Mouse (Mus musculus) spleen, adult 2 months (tissue): ENCODE data around the gene Nav2. TPM values are rescaled to one million over a fixed set of nuclear protein-coding genes. Genes with fewer than 3 reads are reported as not detected.

Source experiments
- DNase-seq, 2 experiments: peaks; one replicate each; pipeline versions ENCODE4 v3.0.0 to v3.0.0-alpha.2; 2012 to 2021; ENCODE audit warnings: low spot score in 2 of 2, low read depth in 1 of 2
- H3K27ac ChIP-seq: fragments of 200-500 bp; 2 replicates; pipeline ENCODE4 v1.5.1; 2012; ENCODE audit warnings: low read length, inconsistent platforms; ENCODE audit not compliant: insufficient read depth
- H3K27me3 ChIP-seq: fragments of 200-500 bp; 2 replicates; pipeline ENCODE4 v1.6.1; 2012; ENCODE audit warnings: mild to moderate bottlenecking, moderate library complexity, low read length, inconsistent platforms; ENCODE audit not compliant: control insufficient read depth, insufficient read depth
- H3K36me3 ChIP-seq: fragments of 200-500 bp; 2 replicates; pipeline ENCODE4 v1.6.1; 2012; ENCODE audit warnings: mild to moderate bottlenecking, low read length, inconsistent platforms; ENCODE audit not compliant: control insufficient read depth, insufficient read depth
- H3K4me1 ChIP-seq: fragments of 200-500 bp; 2 replicates; pipeline ENCODE4 v1.6.1; 2011; ENCODE audit warnings: inconsistent platforms; ENCODE audit not compliant: control insufficient read depth, insufficient read depth, insufficient read length
- H3K4me3 ChIP-seq: fragments of 200-500 bp; 2 replicates; pipeline ENCODE4 v1.5.1; 2011; ENCODE audit warnings: mild to moderate bottlenecking, inconsistent platforms; ENCODE audit not compliant: insufficient read depth, insufficient read length; ENCODE audit errors: extremely low read depth
- CTCF ChIP-seq: fragments of 200-500 bp; IDR thresholded peaks from 2 replicates; pipeline ENCODE4 v1.5.1; 2011; ENCODE audit warnings: mild to moderate bottlenecking, inconsistent platforms; ENCODE audit not compliant: insufficient read depth, insufficient read length, insufficient replicate concordance; ENCODE audit errors: extremely low read depth
- POLR2A ChIP-seq: fragments of 200-500 bp; IDR thresholded peaks from 2 replicates; pipeline ENCODE4 v1.6.1; 2011; ENCODE audit warnings: low read depth, low read length, inconsistent platforms
- WGBS: fragments of 180-500 bp; shearing (Covaris S2); methylation state at CpG from one replicate; pipeline ENCODE4 v1.1.7; 2018; 5-methylcytosine and 5-hydroxymethylcytosine counted together
- polyA plus RNA-seq: library from polyadenylated mRNA; depleted of rRNA; stranded (reverse); fragments of >200 nt; gene quantifications from 2 replicates; pipeline ENCODE4 v1.2.3, GENCODE M21; 2012

The Nav2 gene
- polyA plus RNA-seq, 1 experiment = 3.5 TPM

DNA sequence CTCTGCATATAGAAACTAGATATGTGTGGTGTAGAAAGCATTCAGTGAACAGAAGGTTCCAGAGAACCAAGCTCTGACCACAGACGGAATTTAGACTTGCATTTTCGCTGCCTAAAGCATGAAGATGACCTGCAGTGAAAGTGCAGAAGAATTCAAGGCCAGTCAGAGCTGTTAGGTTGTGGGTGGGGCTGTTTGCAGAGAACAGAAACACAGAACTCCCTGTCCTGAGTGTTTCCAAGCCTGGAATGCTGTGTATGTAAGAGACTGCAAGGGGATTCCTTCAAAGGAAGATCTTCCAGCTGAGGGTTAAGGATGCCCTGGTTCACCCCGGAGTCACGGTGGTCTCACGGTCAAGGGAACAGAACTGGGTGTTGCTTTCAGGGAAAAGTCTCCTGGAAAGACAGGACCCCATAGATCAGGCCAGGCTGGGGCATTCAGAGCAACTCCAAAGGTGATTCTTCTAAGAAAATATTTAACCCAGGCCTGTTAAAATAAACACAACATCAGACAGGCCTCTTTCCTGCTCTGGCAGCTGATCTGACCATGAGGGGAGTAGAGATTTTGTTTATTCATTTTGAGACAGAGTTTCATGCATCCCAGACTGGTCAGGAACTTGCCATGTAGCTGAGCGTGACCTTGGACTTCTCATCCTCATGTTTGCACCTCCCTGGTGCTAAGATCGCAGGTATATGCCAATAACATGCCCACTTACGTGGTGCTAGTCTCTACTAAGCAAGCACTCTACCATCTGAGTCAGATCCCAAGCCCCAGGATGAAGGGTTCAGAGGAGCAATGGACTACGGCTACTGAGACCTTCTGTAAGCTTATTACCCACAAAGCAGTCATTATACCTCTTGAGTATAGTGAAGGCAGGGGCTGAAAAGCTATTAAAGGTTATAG lies 568.8 kb downstream of the Nav2 start:
- 86% methylated on average over 9 of the region's 9 CpGs for WGBS
- no peak overlapping the region for H3K27ac ChIP-seq
- H3K4me1 ChIP-seq = no peaks in the 10 kb centered on the region
- H3K4me3 ChIP-seq = no peak overlapping the region
- no peak for TF ChIP-seq POLR2A
- no peak for TF ChIP-seq CTCF
- H3K27me3 ChIP-seq = no peaks in the 10 kb centered on the region
- no peak for DNase-seq
- H3K36me3 ChIP-seq = no peaks in the 10 kb centered on the region

GRCm38 (mm10) chr7:49477976-49478349 lies 569.4 kb downstream of the Nav2 start:
- H3K4me3 ChIP-seq = no peak overlapping the region
- no peak for DNase-seq
- no peak for TF ChIP-seq POLR2A
- TF ChIP-seq CTCF = no peak
- no peak overlapping the region for H3K27ac ChIP-seq
- 77% methylated on average over 7 of the region's 7 CpGs for whole genome bisulfite sequencing
- no peaks in the 10 kb centered on the region for H3K36me3 ChIP-seq
- H3K4me1 ChIP-seq = no peaks in the 10 kb centered on the region
- no peaks in the 10 kb centered on the region for H3K27me3 ChIP-seq

DNA sequence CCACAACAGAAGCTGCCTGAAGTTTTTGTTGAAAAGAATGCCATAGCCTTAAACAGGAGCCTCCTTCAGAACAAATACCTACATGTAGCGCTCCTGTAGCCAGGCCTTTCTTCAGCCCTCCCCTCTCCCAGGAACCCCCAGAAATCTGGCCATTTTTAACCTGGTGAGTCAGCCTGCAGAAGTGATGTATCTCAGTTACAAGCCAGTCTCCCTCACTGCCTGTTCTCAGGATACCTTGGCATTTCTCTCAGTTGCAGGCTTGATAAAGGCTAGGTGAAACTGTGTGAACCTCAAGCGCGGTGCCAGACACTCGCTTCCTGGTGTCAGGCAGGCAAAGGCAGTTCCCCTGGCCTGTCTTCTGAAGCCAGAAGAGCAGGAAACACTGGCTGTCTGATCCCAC lies 570.4 kb downstream of the Nav2 start:
- Histone ChIP-seq H3K4me1 (no peaks in the 10 kb centered on the region), H3K27me3 (no peaks in the 10 kb centered on the region), H3K27ac (no peak overlapping the region), H3K4me3 (no peak overlapping the region), H3K36me3 (no peaks in the 10 kb centered on the region)
- no peak for DNase-seq
- WGBS = 97% methylated on average over 4 of the region's 4 CpGs
- TF ChIP-seq POLR2A (no peak), CTCF (no peak)

- Histone ChIP-seq H3K27me3 (no peaks in the 10 kb centered on the region), H3K4me3 (no peak overlapping the region), H3K27ac (no peak overlapping the region), H3K36me3 (no peaks in the 10 kb centered on the region), H3K4me1 (no peaks in the 10 kb centered on the region)
- DNase-seq = no peak
- WGBS = 88% methylated on average over 8 of the region's 8 CpGs
- no peak for TF ChIP-seq CTCF
- no peak for TF ChIP-seq POLR2A
These were observed 572.4 kb downstream of the Nav2 start for GRCm38 (mm10) chr7:49480962-49481361.

DNA sequence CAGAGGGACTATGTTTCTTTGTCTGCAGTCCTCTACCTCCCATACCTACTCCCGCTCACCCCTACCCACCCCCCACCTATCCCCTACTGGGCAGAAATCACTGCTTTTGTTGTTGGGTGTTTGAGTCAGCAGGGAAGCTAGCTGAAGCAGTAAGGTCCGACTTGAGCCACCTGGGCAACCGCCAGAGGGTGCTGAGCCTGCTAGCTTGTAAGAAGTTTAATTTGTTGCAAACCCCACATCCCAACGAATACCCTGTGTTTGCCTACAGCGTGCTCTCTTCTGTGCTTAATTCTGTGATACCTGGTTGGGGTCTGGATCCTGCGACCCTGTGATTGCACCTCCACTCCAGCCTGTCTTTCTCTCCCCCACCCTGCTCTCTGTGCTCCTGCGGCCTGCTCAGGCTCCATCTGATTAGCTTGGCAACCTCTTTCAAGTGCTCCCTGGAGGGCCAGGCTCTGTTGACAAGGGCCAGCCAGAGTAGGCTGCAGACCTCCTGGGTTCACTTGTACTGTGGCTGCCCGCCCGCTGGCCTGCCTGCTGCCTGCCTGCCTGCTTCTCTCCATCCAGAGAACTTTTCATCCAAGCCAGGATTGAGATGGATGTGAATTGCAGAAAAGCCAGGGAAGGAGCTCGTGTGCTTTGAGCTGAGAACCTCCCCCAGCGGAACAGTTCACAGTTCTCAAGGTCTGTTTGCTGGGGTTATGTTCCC lies 575.7 kb downstream of the Nav2 start:
- Histone ChIP-seq H3K4me3 (no peak overlapping the region), H3K27ac (no peak overlapping the region), H3K27me3 (no peaks in the 10 kb centered on the region), H3K36me3 (no peaks in the 10 kb centered on the region), H3K4me1 (no peaks in the 10 kb centered on the region)
- 83% methylated on average over 11 of the region's 11 CpGs for WGBS
- TF ChIP-seq POLR2A (no peak), CTCF (no peak)
- DNase-seq = no peak

- Histone ChIP-seq H3K36me3 (no peaks in the 10 kb centered on the region), H3K27ac (no peak overlapping the region), H3K4me3 (no peak overlapping the region), H3K27me3 (no peaks in the 10 kb centered on the region), H3K4me1 (no peaks in the 10 kb centered on the region)
- DNase-seq = no peak
- TF ChIP-seq CTCF = no peak
- no peak for TF ChIP-seq POLR2A
- 85% methylated on average over 9 of the region's 9 CpGs for WGBS
These were observed 576.9 kb downstream of the Nav2 start for GRCm38 (mm10) chr7:49485292-49485847.
